In genomic region chr9:59197506-59197905, GRCm38 (mm10) we compare ENCODE assay signal across 16 mouse cellular contexts.
DNase-seq lines count a peak whose midpoint lies in the region; ATAC-seq lines count a peak whose summit lies in the region.
"Had no signal": no experiment of that assay in that cellular context is flagged by ENCODE, and none has a peak within 500 bp of the region (broad histone marks: within the 10 kb centered on the region; RNA-seq: fewer than 3 reads in every experiment).

No protein-coding gene starts in this region.

- no peak overlapping the region for H3K9ac ChIP-seq in intestine, embryonic 16.5 days (ENCODE audit: low read depth, low read length)
- H3K9ac ChIP-seq: embryonic facial prominence, embryonic 12.5 days; lung, embryonic 15.5 days had no signal

- no peak overlapping the region for H3K4me2 ChIP-seq in intestine, embryonic 16.5 days (ENCODE audit: low read depth, low read length)
- H3K4me2 ChIP-seq: embryonic facial prominence, embryonic 12.5 days; lung, embryonic 15.5 days had no signal

- H3K4me3 ChIP-seq in intestine, embryonic 16.5 days (ENCODE audit: low read length): no peak overlapping the region
- no peak overlapping the region for H3K4me3 ChIP-seq in heart, embryonic 10.5 days
- H3K4me3 ChIP-seq: embryonic facial prominence, embryonic 12.5 days; heart, adult 2 months; limb, embryonic 10.5 days; lung, embryonic 15.5 days had no signal

- no peaks in the 10 kb centered on the region; the same call in 1 of the 2 replicates for H3K9me3 ChIP-seq in intestine, embryonic 16.5 days (ENCODE audit: control insufficient read depth, low read length)
- no peaks in the 10 kb centered on the region for H3K9me3 ChIP-seq in heart, embryonic 10.5 days
- H3K9me3 ChIP-seq: embryonic facial prominence, embryonic 12.5 days; G1E; limb, embryonic 10.5 days; lung, embryonic 15.5 days had no signal

- peak; percentile 90 for DNase-seq in brain, adult 2 months (ENCODE audit: low read depth, low spot score)
- peak; percentile 72 for DNase-seq in cerebellum, adult 11-12 months
- peak; percentile 39 to 42 for DNase-seq in frontal cortex, postnatal 25 days (ENCODE audit: low spot score in 2 of 2)
- DNase-seq in left cerebral cortex, postnatal 36 days (ENCODE audit: low spot score in 2 of 2): peak; percentile 71 to 83
- no peak for DNase-seq in gastrocnemius, adult 18-20 months (ENCODE audit: low spot score)
- no peak for DNase-seq in ovary, postnatal 36 days (ENCODE audit: low spot score)
- no peak for DNase-seq in heart, embryonic 10.5 days (ENCODE audit: low spot score)
- DNase-seq: adrenal gland, postnatal 10 days; heart, adult 2 months; midbrain, embryonic 14.5 days; thymus, postnatal 14 days had no signal

- intact Hi-C loops in left cerebral cortex, postnatal 36 days (cut with DNase I): loop anchor here (5.0 kb wide), 1 partner anchor 160 kb away; the partner anchor contains the start of gene Neo1

- no peaks in the 10 kb centered on the region for H3K27me3 ChIP-seq in intestine, embryonic 16.5 days (replicated peaks; ENCODE audit: control insufficient read depth, insufficient read depth, low read length)
- H3K27me3 ChIP-seq in heart, embryonic 10.5 days (ENCODE audit: insufficient read depth, poor library complexity, severe bottlenecking): no peaks in the 10 kb centered on the region
- H3K27me3 ChIP-seq: embryonic facial prominence, embryonic 12.5 days; lung, embryonic 15.5 days had no signal

- no peaks in the 10 kb centered on the region for H3K36me3 ChIP-seq in intestine, embryonic 16.5 days (ENCODE audit: control insufficient read depth, insufficient read depth, low read length)
- no peaks in the 10 kb centered on the region for H3K36me3 ChIP-seq in heart, embryonic 10.5 days
- H3K36me3 ChIP-seq: embryonic facial prominence, embryonic 12.5 days; G1E; limb, embryonic 10.5 days; lung, embryonic 15.5 days had no signal

- WGBS in intestine, embryonic 16.5 days: 80% methylated on average over 12 of the region's 12 CpGs
- 51% methylated on average over 12 of the region's 12 CpGs for WGBS in heart, embryonic 10.5 days

- H3K4me1 ChIP-seq in intestine, embryonic 16.5 days (ENCODE audit: control insufficient read depth, insufficient read depth, low read length): no peaks in the 10 kb centered on the region; the same call in 1 of the 2 replicates
- peaks cover 6% of the 10 kb centered on the region for H3K4me1 ChIP-seq in heart, embryonic 10.5 days

- ATAC-seq in intestine, embryonic 16.5 days: no peak

- no peak overlapping the region for H3K27ac ChIP-seq in intestine, embryonic 16.5 days (ENCODE audit: low read length)
- no peak overlapping the region for H3K27ac ChIP-seq in heart, embryonic 10.5 days
- H3K27ac ChIP-seq: embryonic facial prominence, embryonic 12.5 days; heart, adult 2 months; limb, embryonic 10.5 days; lung, embryonic 15.5 days had no signal

Comparison
In these comparisons a context has a peak if more than half of its experiments do, and no peak if none do; other contexts are left out.
1. DNase-seq: peak in brain, adult 2 months (single experiment), cerebellum, adult 11-12 months (single experiment), frontal cortex, postnatal 25 days (2 of 2) and left cerebral cortex, postnatal 36 days (2 of 2); none in gastrocnemius, adult 18-20 months (single experiment), ovary, postnatal 36 days (single experiment) and heart, embryonic 10.5 days (single experiment).